Mouse (Mus musculus) ES-Bruce4 (cell line): ENCODE results near the gene Nkiras1.

Experiments used
- CTCF ChIP-seq: IDR thresholded peaks from one replicate; pipeline ENCODE4 v1.8.1; 2011; ENCODE audit warnings: low read depth, low read length
- POLR2A ChIP-seq: IDR thresholded peaks from one replicate; pipeline ENCODE4 v1.8.1; 2011; ENCODE audit warnings: low read length; ENCODE audit not compliant: insufficient read depth

DNA sequence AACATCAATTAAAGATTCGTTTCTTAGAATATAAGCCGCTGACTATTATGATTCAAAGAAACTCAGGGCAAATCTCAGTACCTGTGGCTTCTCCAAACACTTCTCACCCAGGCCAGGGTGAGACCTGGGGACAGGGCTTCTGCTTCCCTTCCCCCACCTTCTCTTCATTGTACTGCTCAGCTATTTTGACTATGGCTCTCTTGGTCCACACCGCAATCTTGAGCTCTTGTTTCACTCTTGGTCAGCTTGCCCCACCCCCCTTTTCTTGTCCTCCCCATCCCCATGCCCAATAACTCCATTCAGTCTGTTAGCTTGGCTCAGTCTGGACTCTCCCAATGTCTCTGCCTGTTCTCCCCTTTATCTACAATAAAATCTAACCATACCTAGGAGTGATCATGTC is 14.5 kb downstream of the Nkiras1 start:
- TF ChIP-seq CTCF (no peak), POLR2A (no peak)
